Mouse (Mus musculus) embryonic fibroblast, embryonic 13.5 days (primary cell): ENCODE measurements around the gene Scn1b. TPM values are rescaled to one million over a fixed set of nuclear protein-coding genes. Genes with fewer than 3 reads are reported as not detected.

Experiments
- H3K27ac ChIP-seq: 2 replicates; pipeline ENCODE4 v1.5.1; 2012; ENCODE audit warnings: low read length, control low read depth, inconsistent platforms; ENCODE audit not compliant: insufficient read depth
- H3K4me1 ChIP-seq: 2 replicates; pipeline ENCODE4 v1.6.1; 2011; ENCODE audit warnings: low read length; ENCODE audit not compliant: control insufficient read depth, insufficient read depth
- H3K4me3 ChIP-seq: 2 replicates; pipeline ENCODE4 v1.5.1; 2011; ENCODE audit warnings: mild to moderate bottlenecking, control low read depth, low read length; ENCODE audit not compliant: insufficient read depth
- CTCF ChIP-seq: IDR thresholded peaks from 2 replicates; pipeline ENCODE4 v1.5.1; 2011; ENCODE audit warnings: mild to moderate bottlenecking, control low read depth, low read length, moderate library complexity, borderline replicate concordance; ENCODE audit not compliant: insufficient read depth
- POLR2A ChIP-seq: IDR thresholded peaks from 2 replicates; pipeline ENCODE4 v1.6.1; 2011; ENCODE audit warnings: low read depth, mild to moderate bottlenecking, control low read depth, low read length, moderate library complexity
- polyA plus RNA-seq: library from polyadenylated mRNA; stranded (reverse); fragments of >200 nt; gene quantifications from 2 replicates; pipeline ENCODE4 v1.2.4, GENCODE M21; 2011; ENCODE audit warnings: low read depth; ENCODE audit not compliant: missing spikeins, insufficient read length

The Scn1b gene
- polyA plus RNA-seq, 1 experiment, result 40.8 TPM

GRCm38 (mm10) chr7:31118486-31118885, 8.3 kb downstream of the Scn1b start:
- Histone ChIP-seq H3K4me3 (no peak overlapping the region), H3K27ac (no peak overlapping the region), H3K4me1 (no peaks in the 10 kb centered on the region)
- TF ChIP-seq POLR2A (no peak), CTCF (no peak)

- TF ChIP-seq POLR2A (no peak), CTCF (no peak)
- H3K4me1 ChIP-seq, result no peaks in the 10 kb centered on the region
- H3K4me3 ChIP-seq, result no peak overlapping the region
- H3K27ac ChIP-seq, result no peak overlapping the region
Observed at GRCm38 (mm10) chr7:31117465-31117864, 9.3 kb downstream of the Scn1b start.

GRCm38 (mm10) chr7:31116721-31117145, 10.1 kb downstream of the Scn1b start:
- no peaks in the 10 kb centered on the region for H3K4me1 ChIP-seq
- no peak overlapping the region for H3K27ac ChIP-seq
- no peak overlapping the region for H3K4me3 ChIP-seq
- TF ChIP-seq POLR2A (no peak), CTCF (no peak)

GRCm38 (mm10) chr7:31115587-31116043, 11.2 kb downstream of the Scn1b start:
- no peak overlapping the region for H3K4me3 ChIP-seq
- H3K4me1 ChIP-seq, result no peaks in the 10 kb centered on the region
- TF ChIP-seq POLR2A (no peak), CTCF (no peak)
- H3K27ac ChIP-seq, result no peak overlapping the region

GRCm38 (mm10) chr7:31115182-31115581, 11.6 kb downstream of the Scn1b start, which contains the start of gene Hpn:
TSS of gene Hpn (minus strand) at chr7:31115290.
- TF ChIP-seq CTCF (no peak), POLR2A (no peak)
- H3K4me1 ChIP-seq, result no peaks in the 10 kb centered on the region
- no peak within 1 kb of the TSS for H3K4me3 ChIP-seq
- no peak within 1 kb of the TSS for H3K27ac ChIP-seq

- Histone ChIP-seq H3K4me3 (no peak overlapping the region), H3K4me1 (no peaks in the 10 kb centered on the region), H3K27ac (no peak overlapping the region)
- TF ChIP-seq CTCF, result no peak
- no peak for TF ChIP-seq POLR2A
Observed at GRCm38 (mm10) chr7:31114646-31115045, 12.2 kb downstream of the Scn1b start.

- no peaks in the 10 kb centered on the region for H3K4me1 ChIP-seq
- TF ChIP-seq POLR2A, result no peak
- no peak for TF ChIP-seq CTCF
Observed at GRCm38 (mm10) chr7:31113800-31114199, 13.0 kb downstream of the Scn1b start.

GRCm38 (mm10) chr7:31112036-31112435, 14.8 kb downstream of the Scn1b start:
- Histone ChIP-seq H3K4me1 (no peaks in the 10 kb centered on the region), H3K27ac (no peak overlapping the region), H3K4me3 (no peak overlapping the region)
- TF ChIP-seq CTCF (no peak), POLR2A (no peak)

More at GRCm38 (mm10) chr7:31113800-31114199, 13.0 kb downstream of the Scn1b start:
- H3K4me3 ChIP-seq, result no peak overlapping the region
- H3K27ac ChIP-seq, result no peak overlapping the region

- TF ChIP-seq POLR2A (no peak), CTCF (no peak)
- no peak overlapping the region for H3K27ac ChIP-seq
- no peaks in the 10 kb centered on the region for H3K4me1 ChIP-seq
- H3K4me3 ChIP-seq, result no peak overlapping the region
Observed at GRCm38 (mm10) chr7:31110861-31111385, 15.9 kb downstream of the Scn1b start.

- Histone ChIP-seq H3K4me3 (no peak overlapping the region), H3K4me1 (no peaks in the 10 kb centered on the region), H3K27ac (no peak overlapping the region)
- TF ChIP-seq POLR2A (no peak), CTCF (no peak)
Observed at GRCm38 (mm10) chr7:31109796-31110195, 17.0 kb downstream of the Scn1b start.
